ENCODE assay signal across 8 mouse cellular contexts in genomic region chr7:19714836-19715235, GRCm38 (mm10). TPM values are rescaled to one million over a fixed set of nuclear protein-coding genes. Genes with fewer than 3 reads are reported as not detected.
DNase-seq lines count a peak whose midpoint lies in the region; ATAC-seq and TF ChIP-seq lines count a peak whose summit lies in the region.

No protein-coding gene starts in this region.

- H3K9ac ChIP-seq in limb, embryonic 14.5 days (ENCODE audit: low read depth, low read length, severe bottlenecking), result peak overlapping the region; percentile 92
- peak overlapping the region; percentile 97 for H3K9ac ChIP-seq in stomach, embryonic 16.5 days (ENCODE audit: low read length)

- no peak for TF ChIP-seq CTCF in testis, adult 2 months (IDR thresholded peaks at IDR 0.05; ENCODE audit: control insufficient read depth, insufficient read depth, insufficient replicate concordance, low read depth, low read length)

- no peaks in the 10 kb centered on the region for H3K9me3 ChIP-seq in limb, embryonic 14.5 days (ENCODE audit: control insufficient read depth, low read length)
- no peaks in the 10 kb centered on the region for H3K9me3 ChIP-seq in stomach, embryonic 16.5 days (replicated peaks; ENCODE audit: control insufficient read depth, low read length)

- under 1% methylated on average over 39 of the region's 39 CpGs for WGBS in limb, embryonic 14.5 days
- under 1% methylated on average over 39 of the region's 39 CpGs for WGBS in stomach, embryonic 16.5 days

- ATAC-seq in limb, embryonic 14.5 days (ENCODE audit: low FRiP score, low read depth), result no peak
- ATAC-seq in stomach, embryonic 16.5 days (ENCODE audit: insufficient read depth, low FRiP score), result no peak

- no peaks in the 10 kb centered on the region for H3K27me3 ChIP-seq in testis, adult 2 months (ENCODE audit: control insufficient read depth, insufficient read depth, low read length)
- no peaks in the 10 kb centered on the region for H3K27me3 ChIP-seq in limb, embryonic 14.5 days (ENCODE audit: control insufficient read depth, insufficient read depth, low read length)
- no peaks in the 10 kb centered on the region for H3K27me3 ChIP-seq in stomach, embryonic 16.5 days (ENCODE audit: control insufficient read depth, insufficient read depth, low read length)

- TF ChIP-seq POLR2A in testis, adult 2 months (IDR thresholded peaks at IDR 0.05; ENCODE audit: control insufficient read depth, low read depth, low read length), result no peak
- TF ChIP-seq POLR2A in limb, embryonic 14.5 days (IDR thresholded peaks at IDR 0.05; ENCODE audit: borderline replicate concordance, extremely low read depth, insufficient read depth, insufficient read length), result no peak

- H3K36me3 ChIP-seq in testis, adult 2 months (ENCODE audit: control insufficient read depth, insufficient read depth, low read length), result peaks cover 1% of the 10 kb centered on the region
- peaks cover 53% of the 10 kb centered on the region for H3K36me3 ChIP-seq in limb, embryonic 14.5 days (ENCODE audit: control insufficient read depth, insufficient read depth, low read length)
- H3K36me3 ChIP-seq in stomach, embryonic 16.5 days (ENCODE audit: control insufficient read depth, insufficient read depth, low read length), result peaks cover 8% of the 10 kb centered on the region; the same call in 1 of the 2 replicates

- H3K4me1 ChIP-seq in testis, adult 2 months (ENCODE audit: control insufficient read depth, insufficient read depth, low read length), result no peaks in the 10 kb centered on the region; the same call in none of the 2 replicates
- H3K4me1 ChIP-seq in limb, embryonic 14.5 days (ENCODE audit: control insufficient read depth, insufficient read depth, low read length), result peaks cover 5% of the 10 kb centered on the region; the same call in 1 of the 2 replicates
- H3K4me1 ChIP-seq in stomach, embryonic 16.5 days (ENCODE audit: control insufficient read depth, insufficient read depth, low read length), result peaks cover 16% of the 10 kb centered on the region

- peak overlapping the region; percentile 89 for H3K4me2 ChIP-seq in limb, embryonic 14.5 days (replicated peaks; ENCODE audit: low read depth, low read length, severe bottlenecking)
- peak overlapping the region; percentile 85 for H3K4me2 ChIP-seq in stomach, embryonic 16.5 days (ENCODE audit: low read depth, low read length)

- peak overlapping the region; percentile 71 for H3K27ac ChIP-seq in testis, adult 2 months (ENCODE audit: control insufficient read depth, insufficient read depth, low read depth, low read length)
- peak overlapping the region; percentile 30; the same call in 1 of the 2 replicates for H3K27ac ChIP-seq in limb, embryonic 14.5 days (replicated peaks; ENCODE audit: low read depth, low read length)
- peak overlapping the region; percentile 80 for H3K27ac ChIP-seq in stomach, embryonic 16.5 days (ENCODE audit: low read length)

- peak; percentile 45 for DNase-seq in gastrocnemius, postnatal 10 days
- DNase-seq in gastrocnemius, postnatal 4 days (ENCODE audit: low spot score in 2 of 2), result no peak
- no peak for DNase-seq in testis, postnatal 10 days (ENCODE audit: low spot score)
- no peak for DNase-seq in limb, embryonic 14.5 days (ENCODE audit: low spot score)
- no peak for DNase-seq in urinary bladder, adult 2 months (ENCODE audit: low spot score)
- no peak for DNase-seq in cerebellum, adult 11 months

- H3K4me3 ChIP-seq in testis, adult 2 months (ENCODE audit: control insufficient read depth, low read depth, low read length), result peak overlapping the region; percentile 91
- peak overlapping the region; percentile 95 for H3K4me3 ChIP-seq in limb, embryonic 14.5 days (replicated peaks; ENCODE audit: low read length)
- H3K4me3 ChIP-seq in stomach, embryonic 16.5 days (replicated peaks; ENCODE audit: low read length), result peak overlapping the region; percentile 100

RNA-seq across cellular contexts. Expression of gene Tomm40, which starts 0.4 kb away (rescaled TPM):
- 10 to 100 TPM; 59.3 to 63.3 TPM for total RNA-seq in gastrocnemius, postnatal 10 days (2021)
- 10 to 100 TPM; 68.4 to 72.0 TPM for total RNA-seq in gastrocnemius, postnatal 4 days (2021)
- 36.8 and 38.3 TPM in 2 replicates for polyA plus RNA-seq in testis, adult 2 months (2012; rRNA removed)
- 101 and 123 TPM in 2 replicates for polyA plus RNA-seq in limb, embryonic 14.5 days (2012; rRNA removed)
- polyA plus RNA-seq in limb, embryonic 14.5 days (2014; fragmentation: Nextera tagmentation; extraction: Ambion mirVana), result 124 and 129 TPM in 2 replicates
- polyA plus RNA-seq in stomach, embryonic 16.5 days (2015; fragmentation: Nextera tagmentation; extraction: Ambion mirVana), result 65.2 and 81.8 TPM in 2 replicates
- polyA plus RNA-seq in urinary bladder, adult 2 months (2012; rRNA removed), result 50.6 and 62.6 TPM in 2 replicates

RNA-seq across cellular contexts. Expression of gene Apoe, which starts 15.8 kb away (rescaled TPM):
- total RNA-seq in gastrocnemius, postnatal 10 days (2021), result 100 to 1,000 TPM; 100 to 116 TPM
- total RNA-seq in gastrocnemius, postnatal 4 days (2021), result 100 to 1,000 TPM; 136 to 167 TPM
- 122 and 180 TPM in 2 replicates for polyA plus RNA-seq in testis, adult 2 months (2012; rRNA removed)
- 365 and 376 TPM in 2 replicates for polyA plus RNA-seq in limb, embryonic 14.5 days (2012; rRNA removed)
- polyA plus RNA-seq in limb, embryonic 14.5 days (2014; fragmentation: Nextera tagmentation; extraction: Ambion mirVana), result 413 and 469 TPM in 2 replicates
- polyA plus RNA-seq in stomach, embryonic 16.5 days (2015; fragmentation: Nextera tagmentation; extraction: Ambion mirVana), result 385 and 438 TPM in 2 replicates
- 1,139 and 1,516 TPM in 2 replicates for polyA plus RNA-seq in urinary bladder, adult 2 months (2012; rRNA removed)

RNA-seq across cellular contexts. Expression of gene Apoc1, which starts 22.4 kb away (rescaled TPM):
- 1 to 10 TPM in 1 of 2 experiments, not detected in 1; 4.1 TPM for total RNA-seq in gastrocnemius, postnatal 10 days (2021)
- 10 to 100 TPM in 1 of 2 experiments, 1 to 10 TPM in 1; 1.7 to 14.7 TPM for total RNA-seq in gastrocnemius, postnatal 4 days (2021)
- polyA plus RNA-seq in testis, adult 2 months (2012; rRNA removed), result 17.3 and 21.1 TPM in 2 replicates
- polyA plus RNA-seq in limb, embryonic 14.5 days (2012; rRNA removed), result 9.1 and 16.4 TPM in 2 replicates
- polyA plus RNA-seq in limb, embryonic 14.5 days (2014; fragmentation: Nextera tagmentation; extraction: Ambion mirVana), result 30.7 and 36.5 TPM in 2 replicates
- 38.3 and 53.4 TPM in 2 replicates for polyA plus RNA-seq in stomach, embryonic 16.5 days (2015; fragmentation: Nextera tagmentation; extraction: Ambion mirVana)
- polyA plus RNA-seq in urinary bladder, adult 2 months (2012; rRNA removed), result 54.0 and 72.3 TPM in 2 replicates

RNA-seq across cellular contexts. Expression of gene Apoc4, which starts 33.6 kb away (rescaled TPM):
- total RNA-seq in gastrocnemius, postnatal 10 days (2021), result under 1 TPM in 1 of 2 experiments, not detected in 1; 0.54 TPM
- total RNA-seq in gastrocnemius, postnatal 4 days (2021), result 1 to 10 TPM in 1 of 2 experiments, under 1 TPM in 1; 0.42 to 4.7 TPM
- not detected in 2 replicates for polyA plus RNA-seq in testis, adult 2 months (2012; rRNA removed)
- 0.14 TPM in 1 of 2 replicates, not detected in the other for polyA plus RNA-seq in limb, embryonic 14.5 days (2012; rRNA removed)
- not detected in 2 replicates for polyA plus RNA-seq in limb, embryonic 14.5 days (2014; fragmentation: Nextera tagmentation; extraction: Ambion mirVana)
- polyA plus RNA-seq in stomach, embryonic 16.5 days (2015; fragmentation: Nextera tagmentation; extraction: Ambion mirVana), result 11.4 and 16.8 TPM in 2 replicates
- 0.19 and 0.28 TPM in 2 replicates for polyA plus RNA-seq in urinary bladder, adult 2 months (2012; rRNA removed)

RNA-seq across cellular contexts. Expression of gene Gm44805, which starts 33.6 kb away (rescaled TPM):
- total RNA-seq in gastrocnemius, postnatal 10 days (2021), result not detected
- total RNA-seq in gastrocnemius, postnatal 4 days (2021), result not detected
- not detected in 2 replicates for polyA plus RNA-seq in testis, adult 2 months (2012; rRNA removed)
- not detected in 2 replicates for polyA plus RNA-seq in limb, embryonic 14.5 days (2012; rRNA removed)
- polyA plus RNA-seq in limb, embryonic 14.5 days (2014; fragmentation: Nextera tagmentation; extraction: Ambion mirVana), result not detected in 2 replicates
- polyA plus RNA-seq in stomach, embryonic 16.5 days (2015; fragmentation: Nextera tagmentation; extraction: Ambion mirVana), result 1.2 and 7.2 TPM in 2 replicates
- polyA plus RNA-seq in urinary bladder, adult 2 months (2012; rRNA removed), result not detected in 2 replicates

Comparison
In these comparisons a context has a peak if more than half of its experiments do, and no peak if none do; other contexts are left out.
1. H3K27ac ChIP-seq: peak in every context shown above with its lines; median percentile 80 in stomach, embryonic 16.5 days; 71 in testis, adult 2 months; 30 in limb, embryonic 14.5 days.